Mouse (Mus musculus): ENCODE results near the gene Gas2l3. TPM values are rescaled to one million over a fixed set of nuclear protein-coding genes. Genes with fewer than 3 reads are reported as not detected.

The Gas2l3 gene
- total and polyA plus RNA-seq, 3 experiments = 2.9 to 3.7 TPM; not detected in 1

- Histone ChIP-seq H3K9ac (ENCODE audit: control insufficient read depth, low read depth, low read length, poor library complexity, severe bottlenecking) (no peak overlapping the region), H3K9me3 (replicated peaks; ENCODE audit: insufficient read depth, low read length) (no peaks in the 10 kb centered on the region), H3K36me3 (ENCODE audit: control insufficient read depth in 1 of 2, insufficient read depth in 2 of 2, low read length in 2 of 2) (no peaks in the 10 kb centered on the region), H3K27me3 (ENCODE audit: control insufficient read depth in 1 of 2, insufficient read depth in 2 of 2, low read length in 2 of 2) (no peaks in the 10 kb centered on the region; a peak in 2 of 4 replicates), H3K27ac (ENCODE audit: control insufficient read depth, low read depth, low read length) (no peak overlapping the region), H3K4me3 (ENCODE audit: control insufficient read depth in 1 of 2, insufficient read depth in 1 of 2, low read depth in 2 of 2, low read length in 2 of 2) (no peak overlapping the region), H3K4me1 (ENCODE audit: control insufficient read depth in 1 of 2, insufficient read depth in 2 of 2, low read length in 2 of 2) (no peaks in the 10 kb centered on the region), H3K79me2 (ENCODE audit: control insufficient read depth, insufficient read depth, low read length, poor library complexity) (no peaks in the 10 kb centered on the region)
- TF ChIP-seq RAD21 (IDR thresholded peaks at IDR 0.05; ENCODE audit: low read depth, low read length) = peak; percentile 26
- TF ChIP-seq GABPA (IDR thresholded peaks at IDR 0.05; ENCODE audit: low read depth, low read length) = no peak
- no peak for TF ChIP-seq BHLHE40 (IDR thresholded peaks at IDR 0.05; ENCODE audit: borderline replicate concordance, low read depth, low read length)
- no peak for TF ChIP-seq KAT2A (conservative IDR thresholded peaks at IDR 0.05; ENCODE audit: low read depth, low read length)
- peak; percentile 10 to 48 (median 42); a peak in 4 of 6 replicates for TF ChIP-seq CTCF (IDR thresholded peaks at IDR 0.05 in 2 of 3, conservative IDR thresholded peaks at IDR 0.05 in 1 of 3; ENCODE audit: control insufficient read depth in 1 of 3, insufficient read depth in 1 of 3, low read depth in 2 of 3, low read length in 3 of 3, poor library complexity in 1 of 3, severe bottlenecking in 1 of 3)
- TF ChIP-seq POLR2AphosphoS2 (IDR thresholded peaks at IDR 0.05; ENCODE audit: low read length) = no peak
- peak; percentile 14 for DNase-seq (ENCODE audit: low read depth, low spot score)
These were observed 47.9 kb downstream of the Gas2l3 start for GRCm38 (mm10) chr10:89395823-89396222.

GRCm38 (mm10) chr10:89395321-89395720 is 48.4 kb downstream of the Gas2l3 start:
- TF ChIP-seq NELFE (IDR thresholded peaks at IDR 0.05; ENCODE audit: low read depth, low read length) (no peak), JUND (IDR thresholded peaks at IDR 0.05; ENCODE audit: low read depth, low read length) (no peak), USF2 (IDR thresholded peaks at IDR 0.05; ENCODE audit: borderline replicate concordance in 1 of 2, insufficient read depth in 1 of 2, low read depth in 1 of 2, low read length in 2 of 2) (no peak)
- Histone ChIP-seq H3K4me3 (ENCODE audit: control insufficient read depth in 1 of 2, insufficient read depth in 1 of 2, low read depth in 2 of 2, low read length in 2 of 2) (no peak overlapping the region), H3K27ac (ENCODE audit: control insufficient read depth, low read depth, low read length) (no peak overlapping the region), H3K36me3 (ENCODE audit: control insufficient read depth in 1 of 2, insufficient read depth in 2 of 2, low read length in 2 of 2) (no peaks in the 10 kb centered on the region), H3K27me3 (ENCODE audit: control insufficient read depth in 1 of 2, insufficient read depth in 2 of 2, low read length in 2 of 2) (no peaks in the 10 kb centered on the region; a peak in 2 of 4 replicates), H3K9me3 (replicated peaks; ENCODE audit: insufficient read depth, low read length) (no peaks in the 10 kb centered on the region), H3K9ac (ENCODE audit: control insufficient read depth, low read depth, low read length, poor library complexity, severe bottlenecking) (no peak overlapping the region), H3K79me2 (ENCODE audit: control insufficient read depth, insufficient read depth, low read length, poor library complexity) (no peaks in the 10 kb centered on the region), H3K4me1 (ENCODE audit: control insufficient read depth in 1 of 2, insufficient read depth in 2 of 2, low read length in 2 of 2) (no peaks in the 10 kb centered on the region)
- DNase-seq (ENCODE audit: low read depth, low spot score) = no peak

- H3K79me2 ChIP-seq (ENCODE audit: control insufficient read depth, insufficient read depth, low read length, poor library complexity) = no peaks in the 10 kb centered on the region
- H3K9ac ChIP-seq (ENCODE audit: control insufficient read depth, low read depth, low read length, poor library complexity, severe bottlenecking) = no peak overlapping the region
- no peaks in the 10 kb centered on the region for H3K4me1 ChIP-seq (ENCODE audit: control insufficient read depth in 1 of 2, insufficient read depth in 2 of 2, low read length in 2 of 2)
- TF ChIP-seq GABPA (IDR thresholded peaks at IDR 0.05; ENCODE audit: low read depth, low read length) (no peak), MAX (IDR thresholded peaks at IDR 0.05; ENCODE audit: low read length) (no peak)
- H3K9me3 ChIP-seq (replicated peaks; ENCODE audit: insufficient read depth, low read length) = no peaks in the 10 kb centered on the region
- DNase-seq (ENCODE audit: low read depth, low spot score) = no peak
- no peaks in the 10 kb centered on the region for H3K36me3 ChIP-seq (ENCODE audit: control insufficient read depth in 1 of 2, insufficient read depth in 2 of 2, low read length in 2 of 2)
- H3K4me3 ChIP-seq (ENCODE audit: control insufficient read depth in 1 of 2, insufficient read depth in 1 of 2, low read depth in 2 of 2, low read length in 2 of 2) = no peak overlapping the region
- H3K27ac ChIP-seq (ENCODE audit: control insufficient read depth, low read depth, low read length) = no peak overlapping the region
- H3K27me3 ChIP-seq (ENCODE audit: control insufficient read depth in 1 of 2, insufficient read depth in 2 of 2, low read length in 2 of 2) = peaks cover 0 to 2% of the 10 kb centered on the region in 2 experiments
These were observed 51.1 kb downstream of the Gas2l3 start for GRCm38 (mm10) chr10:89392687-89393086.

Data from MEL (cell line).